Mouse (Mus musculus) testis, adult 2 months (tissue): ENCODE measurements around the gene Rtn4r. TPM values are rescaled to one million over a fixed set of nuclear protein-coding genes. Genes with fewer than 3 reads are reported as not detected.

Source experiments
- H3K27ac ChIP-seq: fragments of 200-500 bp; 2 replicates; pipeline ENCODE4 v1.5.1; 2012; ENCODE audit warnings: low read depth, low read length; ENCODE audit not compliant: control insufficient read depth, insufficient read depth
- H3K27me3 ChIP-seq: fragments of 200-500 bp; 2 replicates; pipeline ENCODE4 v1.6.1; 2012; ENCODE audit warnings: mild to moderate bottlenecking, low read length, moderate library complexity; ENCODE audit not compliant: control insufficient read depth, insufficient read depth
- H3K36me3 ChIP-seq: fragments of 200-500 bp; 2 replicates; pipeline ENCODE4 v1.6.1; 2012; ENCODE audit warnings: mild to moderate bottlenecking, low read length; ENCODE audit not compliant: control insufficient read depth, insufficient read depth
- H3K4me1 ChIP-seq: fragments of 200-500 bp; 2 replicates; pipeline ENCODE4 v1.6.1; 2012; ENCODE audit warnings: low read length; ENCODE audit not compliant: control insufficient read depth, insufficient read depth
- H3K4me3 ChIP-seq: fragments of 200-500 bp; 2 replicates; pipeline ENCODE4 v1.5.1; 2012; ENCODE audit warnings: low read depth, mild to moderate bottlenecking, low read length, moderate library complexity, mixed read lengths; ENCODE audit not compliant: control insufficient read depth
- CTCF ChIP-seq: fragments of 200-500 bp; IDR thresholded peaks from 2 replicates; pipeline ENCODE4 v1.5.1; 2012; ENCODE audit warnings: low read depth, mild to moderate bottlenecking, inconsistent platforms, low read length, moderate library complexity; ENCODE audit not compliant: control insufficient read depth, insufficient read depth, insufficient replicate concordance
- POLR2A ChIP-seq: fragments of 200-500 bp; IDR thresholded peaks from 2 replicates; pipeline ENCODE4 v1.6.1; 2012; ENCODE audit warnings: low read depth, mild to moderate bottlenecking, inconsistent platforms, low read length, moderate library complexity; ENCODE audit not compliant: control insufficient read depth
- polyA plus RNA-seq: library from polyadenylated mRNA; depleted of rRNA; stranded (reverse); fragments of >200 nt; gene quantifications from 2 replicates; pipeline ENCODE4 v1.2.3, GENCODE M21; 2012

Rtn4r gene
- polyA plus RNA-seq, 1 experiment: 0.11 TPM

DNA sequence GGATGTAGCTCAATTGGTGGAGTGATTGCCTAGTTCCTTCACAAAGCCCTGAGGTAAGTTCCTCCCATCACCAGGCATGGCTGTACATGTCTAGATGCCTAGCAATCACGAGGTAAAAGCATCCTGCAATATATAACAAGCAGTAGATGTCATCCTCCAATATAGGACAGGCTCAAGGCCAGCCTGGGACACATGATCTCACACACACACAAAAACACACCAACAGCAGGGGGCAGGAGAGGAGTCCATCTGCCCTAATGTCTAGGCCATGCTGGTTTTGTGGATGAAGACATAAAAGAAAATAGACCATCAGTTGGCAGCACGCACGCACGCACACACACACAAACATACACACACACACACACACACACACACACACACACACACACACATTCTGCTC, 49.3 kb downstream of the Rtn4r start:
- TF ChIP-seq CTCF: no peak
- no peak for TF ChIP-seq POLR2A
- H3K27me3 ChIP-seq: no peaks in the 10 kb centered on the region
- H3K4me1 ChIP-seq: no peaks in the 10 kb centered on the region
- H3K27ac ChIP-seq: no peak overlapping the region
- H3K36me3 ChIP-seq: no peaks in the 10 kb centered on the region
- H3K4me3 ChIP-seq: no peak overlapping the region

DNA sequence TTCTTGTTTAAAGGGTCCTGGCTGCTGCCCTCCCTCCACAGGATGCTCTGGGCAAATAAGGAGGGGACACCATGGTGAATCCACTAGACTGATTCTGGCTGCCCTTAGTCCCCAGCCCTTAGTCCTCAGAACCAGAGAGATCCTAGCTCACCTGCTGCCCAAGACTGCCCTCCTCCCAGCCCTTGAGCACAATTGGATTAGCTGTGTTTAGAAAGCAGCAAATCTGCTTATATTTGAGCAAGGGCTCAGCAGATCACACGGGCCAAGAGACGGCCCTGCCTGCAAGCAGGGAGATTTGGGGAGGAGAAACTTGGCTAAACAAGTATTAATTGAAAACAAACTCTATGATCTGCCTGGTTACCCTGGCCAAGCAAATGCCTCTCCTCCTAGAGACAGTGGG, 52.1 kb downstream of the Rtn4r start:
- Histone ChIP-seq H3K4me1 (no peaks in the 10 kb centered on the region), H3K27ac (no peak overlapping the region), H3K36me3 (no peaks in the 10 kb centered on the region), H3K27me3 (no peaks in the 10 kb centered on the region), H3K4me3 (no peak overlapping the region)
- no peak for TF ChIP-seq CTCF
- no peak for TF ChIP-seq POLR2A

DNA sequence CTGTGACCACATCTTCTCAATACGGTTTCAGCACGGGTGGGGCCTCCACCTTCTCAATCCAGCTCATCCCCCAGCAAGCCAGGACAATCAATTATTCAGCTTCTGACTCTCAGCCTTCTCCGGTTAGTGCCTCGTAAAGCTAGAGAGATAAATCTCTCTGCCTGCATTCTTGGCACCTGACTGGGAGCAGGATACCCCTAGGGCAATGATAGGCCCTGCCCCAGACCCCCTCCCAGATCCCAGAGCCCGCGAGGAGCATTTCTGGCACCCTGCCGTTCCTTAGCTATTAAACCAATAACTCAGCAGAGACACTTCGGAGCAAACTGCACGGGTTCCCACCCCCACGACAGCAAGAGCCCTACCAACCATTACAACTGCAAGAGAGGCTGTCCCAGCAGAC, 54.0 kb downstream of the Rtn4r start:
- no peaks in the 10 kb centered on the region for H3K27me3 ChIP-seq
- H3K4me3 ChIP-seq: no peak overlapping the region
- no peak overlapping the region for H3K27ac ChIP-seq
- TF ChIP-seq CTCF: no peak
- no peak for TF ChIP-seq POLR2A
- no peaks in the 10 kb centered on the region for H3K4me1 ChIP-seq
- H3K36me3 ChIP-seq: no peaks in the 10 kb centered on the region

DNA sequence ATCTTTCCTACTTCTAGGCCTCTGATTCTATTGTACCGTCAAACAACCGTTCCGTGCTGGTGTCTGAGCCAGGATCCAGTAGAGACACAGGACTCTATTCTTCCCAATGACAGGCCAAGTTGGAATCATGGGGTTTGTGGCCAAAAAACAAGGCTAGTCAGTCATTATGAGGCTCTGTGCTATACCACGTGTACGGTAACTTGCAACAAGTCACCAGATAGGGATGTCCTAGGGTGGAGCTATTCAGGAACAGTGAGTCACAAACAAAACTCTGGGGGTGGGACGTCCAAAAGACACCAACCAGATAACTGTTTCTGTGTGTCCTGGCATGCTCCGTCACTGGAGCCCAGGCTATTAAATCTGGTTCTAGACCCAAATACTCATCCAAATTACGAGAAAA, 55.3 kb downstream of the Rtn4r start:
- no peaks in the 10 kb centered on the region for H3K27me3 ChIP-seq
- H3K27ac ChIP-seq: no peak overlapping the region
- H3K4me3 ChIP-seq: no peak overlapping the region
- H3K4me1 ChIP-seq: no peaks in the 10 kb centered on the region
- no peaks in the 10 kb centered on the region for H3K36me3 ChIP-seq
- no peak for TF ChIP-seq POLR2A
- TF ChIP-seq CTCF: no peak

DNA sequence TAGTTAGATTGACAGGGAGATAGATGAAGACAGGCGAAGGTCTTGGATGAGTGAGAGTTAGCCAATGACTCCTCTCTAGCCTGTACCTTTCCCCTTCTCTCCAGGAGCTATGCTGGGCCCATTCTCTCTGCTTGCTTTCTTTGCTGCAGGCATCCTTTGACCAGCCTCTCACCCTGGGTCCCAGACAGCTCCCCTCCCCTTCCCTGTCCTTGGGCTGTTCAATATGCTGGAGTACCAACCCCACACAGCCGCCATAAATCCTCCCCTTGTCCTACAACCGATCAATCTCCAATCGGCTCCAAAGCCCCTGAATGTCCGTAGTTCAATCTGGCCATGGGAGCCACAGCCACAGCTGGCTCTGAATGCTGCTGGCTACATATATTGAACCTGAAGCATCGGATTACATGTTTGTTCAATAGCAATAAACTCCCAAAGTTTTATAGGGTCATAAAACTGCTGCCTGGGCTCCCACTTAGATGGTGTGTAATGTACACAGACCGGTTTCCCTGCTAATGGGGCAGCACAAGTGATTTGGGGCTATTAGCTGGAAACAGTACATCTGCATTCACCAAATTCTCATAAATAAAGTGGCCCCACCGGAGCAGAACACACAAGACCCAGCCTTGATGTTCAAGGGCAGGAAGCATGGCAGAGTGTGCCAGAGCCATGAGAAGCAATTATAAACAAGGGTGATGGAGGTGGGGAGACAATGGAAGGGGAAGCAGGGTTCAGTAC, 58.4 kb downstream of the Rtn4r start:
- Histone ChIP-seq H3K36me3 (no peaks in the 10 kb centered on the region), H3K27me3 (no peaks in the 10 kb centered on the region), H3K4me1 (no peaks in the 10 kb centered on the region), H3K4me3 (no peak overlapping the region), H3K27ac (no peak overlapping the region)
- no peak for TF ChIP-seq POLR2A
- no peak for TF ChIP-seq CTCF

DNA sequence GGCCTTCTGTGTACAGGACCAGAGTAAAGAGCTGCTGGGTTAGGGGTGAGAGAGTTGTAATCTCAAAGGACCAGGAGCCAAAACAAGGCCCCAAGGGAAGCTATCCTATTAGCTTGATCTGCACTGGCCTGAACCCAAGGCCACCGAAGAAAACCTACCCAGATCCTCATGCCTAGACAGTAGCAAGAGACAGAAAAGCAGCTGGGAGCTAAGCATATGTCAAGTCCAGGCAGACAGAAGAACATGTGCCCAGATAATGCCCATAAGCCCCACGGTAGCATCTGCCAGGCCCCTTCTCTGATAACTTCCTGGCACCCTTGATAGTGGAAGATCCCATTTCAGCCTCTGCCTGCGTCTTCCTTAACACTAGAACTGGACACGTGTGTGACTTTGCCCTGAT, 59.4 kb downstream of the Rtn4r start:
- Histone ChIP-seq H3K27me3 (no peaks in the 10 kb centered on the region), H3K4me1 (no peaks in the 10 kb centered on the region), H3K36me3 (no peaks in the 10 kb centered on the region), H3K27ac (no peak overlapping the region), H3K4me3 (no peak overlapping the region)
- TF ChIP-seq CTCF (no peak), POLR2A (no peak)

DNA sequence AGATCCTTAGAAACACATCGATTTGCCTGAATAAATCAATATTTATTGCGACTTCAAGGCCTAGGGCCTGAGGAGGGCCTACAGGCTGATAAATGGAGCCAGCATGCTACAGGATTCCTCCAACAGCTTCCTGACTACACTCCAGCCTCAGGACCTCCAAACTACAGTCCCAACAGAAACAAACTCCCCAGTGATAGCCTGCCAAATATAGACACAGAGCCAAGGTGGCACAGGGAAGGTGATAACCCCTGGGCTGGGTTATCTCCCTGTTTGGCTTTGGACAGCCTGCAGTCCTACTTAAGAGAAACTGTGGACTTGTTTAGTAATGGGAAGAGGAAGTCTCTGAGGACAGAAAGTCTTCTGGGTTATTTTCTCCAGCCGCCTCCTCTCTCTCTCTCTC, 59.8 kb downstream of the Rtn4r start:
- no peaks in the 10 kb centered on the region for H3K27me3 ChIP-seq
- no peak overlapping the region for H3K27ac ChIP-seq
- no peak overlapping the region for H3K4me3 ChIP-seq
- H3K36me3 ChIP-seq: no peaks in the 10 kb centered on the region
- no peaks in the 10 kb centered on the region for H3K4me1 ChIP-seq
- TF ChIP-seq CTCF (no peak), POLR2A (no peak)
